Mouse (Mus musculus): Measurements from ENCODE around the gene Os9.

The Os9 gene

DNA sequence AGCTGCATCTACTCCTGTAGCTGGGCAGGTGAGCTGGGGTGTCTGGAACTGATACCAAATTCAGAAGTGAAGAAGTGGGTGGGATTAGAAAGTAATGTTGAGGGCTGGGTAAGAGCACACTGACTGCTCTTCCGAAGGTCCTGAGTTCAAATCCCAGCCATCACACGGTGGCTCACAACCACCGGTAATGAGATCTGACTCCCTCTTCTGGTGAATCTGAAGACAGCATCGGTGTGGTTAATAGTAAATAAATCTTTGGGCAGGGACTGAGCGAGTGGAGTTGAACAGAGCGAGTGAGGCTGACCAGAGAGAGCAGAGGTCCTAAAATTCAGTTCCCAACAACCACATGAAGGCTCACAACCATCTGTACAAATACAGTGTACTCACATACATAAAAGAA is 35.3 kb downstream of the Os9 start:
- no peaks in the 10 kb centered on the region for H3K36me3 ChIP-seq (ENCODE audit: insufficient read depth, low read length)
- H3K4me3 ChIP-seq (replicated peaks; ENCODE audit: low read length), result no peak overlapping the region
- H3K27me3 ChIP-seq (ENCODE audit: insufficient read depth, low read length), result peaks cover 87% of the 10 kb centered on the region
- H3K9me3 ChIP-seq (ENCODE audit: low read length), result no peaks in the 10 kb centered on the region
- H3K4me1 ChIP-seq (replicated peaks; ENCODE audit: low read depth, low read length), result peaks cover 23% of the 10 kb centered on the region
- no peak for TF ChIP-seq NANOG (IDR thresholded peaks at IDR 0.05; ENCODE audit: borderline replicate concordance, low read length)
- TF ChIP-seq POU5F1 (IDR thresholded peaks at IDR 0.05; ENCODE audit: borderline replicate concordance, low read length), result no peak
- TF ChIP-seq CTCF (conservative IDR thresholded peaks at IDR 0.05; ENCODE audit: low read length), result no peak

- H3K36me3 ChIP-seq (ENCODE audit: insufficient read depth, low read length), result no peaks in the 10 kb centered on the region
- TF ChIP-seq NANOG (IDR thresholded peaks at IDR 0.05; ENCODE audit: borderline replicate concordance, low read length) (no peak), POU5F1 (IDR thresholded peaks at IDR 0.05; ENCODE audit: borderline replicate concordance, low read length) (no peak), CTCF (conservative IDR thresholded peaks at IDR 0.05; ENCODE audit: low read length) (no peak)
- H3K4me1 ChIP-seq (replicated peaks; ENCODE audit: low read depth, low read length), result peaks cover 23% of the 10 kb centered on the region
- H3K4me3 ChIP-seq (replicated peaks; ENCODE audit: low read length), result no peak overlapping the region
- no peaks in the 10 kb centered on the region for H3K9me3 ChIP-seq (ENCODE audit: low read length)
- peaks cover 87% of the 10 kb centered on the region for H3K27me3 ChIP-seq (ENCODE audit: insufficient read depth, low read length)
Observed at GRCm38 (mm10) chr10:127085052-127085451, 35.9 kb downstream of the Os9 start.

DNA sequence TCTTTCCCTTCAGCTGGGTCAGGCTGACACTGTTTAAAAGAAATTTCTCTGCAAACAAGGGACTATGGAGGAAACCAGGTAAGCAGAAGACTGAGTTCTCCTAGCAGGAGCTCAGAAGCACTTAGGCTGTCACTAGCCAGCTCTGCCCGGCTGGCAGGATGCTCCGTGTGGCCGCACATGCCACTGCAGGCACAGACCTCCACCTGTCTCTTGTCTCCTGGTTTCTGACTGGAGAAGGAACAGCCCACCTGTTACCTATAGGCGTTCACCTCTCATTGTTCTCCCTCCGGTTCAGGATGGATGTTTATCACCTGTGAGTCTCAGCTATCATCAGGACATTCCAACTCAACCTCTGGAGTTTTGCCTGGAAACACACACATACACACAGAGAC is 37.0 kb downstream of the Os9 start:
- H3K27me3 ChIP-seq (ENCODE audit: insufficient read depth, low read length), result peaks cover 87% of the 10 kb centered on the region
- no peak for TF ChIP-seq CTCF (conservative IDR thresholded peaks at IDR 0.05; ENCODE audit: low read length)
- no peak for TF ChIP-seq NANOG (IDR thresholded peaks at IDR 0.05; ENCODE audit: borderline replicate concordance, low read length)
- no peak for TF ChIP-seq POU5F1 (IDR thresholded peaks at IDR 0.05; ENCODE audit: borderline replicate concordance, low read length)

DNA sequence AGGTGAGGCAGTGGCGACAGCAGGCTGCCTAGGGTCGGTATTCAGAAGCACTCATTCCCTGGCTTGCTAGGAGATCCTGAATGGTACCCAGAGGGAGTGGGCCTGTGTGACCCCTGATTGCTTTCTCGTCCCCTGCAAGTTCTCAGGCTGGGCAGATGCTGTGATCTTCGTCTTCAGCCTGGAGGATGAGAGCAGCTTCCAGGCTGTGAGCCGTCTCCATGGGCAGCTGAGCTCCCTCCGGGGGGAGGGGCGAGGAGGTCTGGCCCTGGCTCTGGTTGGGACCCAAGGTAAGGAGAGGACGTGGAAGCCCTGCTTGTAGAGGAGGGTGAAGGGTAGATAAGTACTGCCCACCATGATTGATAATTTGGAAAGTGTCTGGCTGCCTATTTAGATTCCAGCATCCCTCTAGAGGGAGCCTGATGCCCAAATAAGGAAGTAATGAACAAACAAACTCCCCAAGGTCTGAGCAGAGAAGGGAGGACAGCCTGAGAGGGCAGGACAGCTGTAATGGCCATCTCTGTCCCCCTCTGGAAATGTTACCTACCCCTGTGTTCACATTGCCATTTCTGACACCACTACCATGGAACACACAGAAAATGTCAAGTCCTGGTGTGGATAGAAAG is 37.5 kb downstream of the Os9 start:
- Histone ChIP-seq H3K4me1 (replicated peaks; ENCODE audit: low read depth, low read length) (peaks cover 30% of the 10 kb centered on the region), H3K36me3 (ENCODE audit: insufficient read depth, low read length) (no peaks in the 10 kb centered on the region), H3K9me3 (ENCODE audit: low read length) (no peaks in the 10 kb centered on the region), H3K27me3 (ENCODE audit: insufficient read depth, low read length) (peaks cover 86% of the 10 kb centered on the region), H3K4me3 (replicated peaks; ENCODE audit: low read length) (no peak overlapping the region)
- TF ChIP-seq CTCF (conservative IDR thresholded peaks at IDR 0.05; ENCODE audit: low read length) (no peak), POU5F1 (IDR thresholded peaks at IDR 0.05; ENCODE audit: borderline replicate concordance, low read length) (no peak), NANOG (IDR thresholded peaks at IDR 0.05; ENCODE audit: borderline replicate concordance, low read length) (no peak)

More for the DNA sequence above, 37.0 kb downstream of the Os9 start:
- no peaks in the 10 kb centered on the region for H3K36me3 ChIP-seq (ENCODE audit: insufficient read depth, low read length)
- H3K4me1 ChIP-seq (replicated peaks; ENCODE audit: low read depth, low read length), result peaks cover 28% of the 10 kb centered on the region
- no peaks in the 10 kb centered on the region for H3K9me3 ChIP-seq (ENCODE audit: low read length)
- no peak overlapping the region for H3K4me3 ChIP-seq (replicated peaks; ENCODE audit: low read length)

DNA sequence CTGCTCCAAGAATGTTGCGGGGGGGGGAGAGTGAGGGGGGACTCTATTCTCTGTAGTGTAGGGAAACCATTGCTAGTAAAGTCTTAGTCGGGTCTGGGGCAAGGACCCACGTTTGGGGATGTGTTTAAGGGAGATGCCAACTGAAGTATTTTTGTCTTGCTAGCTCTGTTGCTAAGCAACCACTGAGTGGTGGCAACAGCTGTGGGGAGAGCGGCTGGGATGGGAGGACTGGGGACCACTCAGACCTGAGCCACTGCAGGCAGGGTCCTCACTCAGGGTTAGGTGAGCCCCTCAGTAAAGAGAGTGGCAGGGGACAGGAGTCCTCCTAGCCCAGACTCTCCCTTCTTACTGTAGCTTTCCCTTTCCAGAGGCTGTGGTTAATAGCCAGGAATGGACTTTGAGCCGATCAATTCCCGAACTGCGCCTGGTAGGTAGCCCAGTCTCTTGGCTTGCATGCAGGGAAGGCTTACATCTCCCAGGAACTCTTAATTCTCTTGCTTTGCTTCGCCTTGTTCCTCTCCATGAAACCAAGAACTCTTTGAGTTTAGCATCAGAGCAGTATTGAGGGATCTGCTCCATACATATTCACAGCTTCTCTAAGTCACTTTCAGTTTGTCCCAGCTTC is 38.8 kb downstream of the Os9 start:
- no peaks in the 10 kb centered on the region for H3K9me3 ChIP-seq (ENCODE audit: low read length)
- TF ChIP-seq POU5F1 (IDR thresholded peaks at IDR 0.05; ENCODE audit: borderline replicate concordance, low read length) (no peak), NANOG (IDR thresholded peaks at IDR 0.05; ENCODE audit: borderline replicate concordance, low read length) (no peak), CTCF (conservative IDR thresholded peaks at IDR 0.05; ENCODE audit: low read length) (no peak)
- peaks cover 86% of the 10 kb centered on the region for H3K27me3 ChIP-seq (ENCODE audit: insufficient read depth, low read length)
- peaks cover 43% of the 10 kb centered on the region for H3K4me1 ChIP-seq (replicated peaks; ENCODE audit: low read depth, low read length)
- H3K36me3 ChIP-seq (ENCODE audit: insufficient read depth, low read length), result no peaks in the 10 kb centered on the region
- H3K4me3 ChIP-seq (replicated peaks; ENCODE audit: low read length), result peak overlapping the region; percentile 77

- Histone ChIP-seq H3K4me3 (replicated peaks; ENCODE audit: low read length) (peak overlapping the region; percentile 77), H3K9me3 (ENCODE audit: low read length) (no peaks in the 10 kb centered on the region), H3K36me3 (ENCODE audit: insufficient read depth, low read length) (no peaks in the 10 kb centered on the region), H3K4me1 (replicated peaks; ENCODE audit: low read depth, low read length) (peaks cover 44% of the 10 kb centered on the region), H3K27me3 (ENCODE audit: insufficient read depth, low read length) (peaks cover 86% of the 10 kb centered on the region)
- TF ChIP-seq CTCF (conservative IDR thresholded peaks at IDR 0.05; ENCODE audit: low read length), result no peak
- TF ChIP-seq NANOG (IDR thresholded peaks at IDR 0.05; ENCODE audit: borderline replicate concordance, low read length), result no peak
- no peak for TF ChIP-seq POU5F1 (IDR thresholded peaks at IDR 0.05; ENCODE audit: borderline replicate concordance, low read length)
Observed at GRCm38 (mm10) chr10:127080901-127081780, 39.8 kb downstream of the Os9 start.

DNA sequence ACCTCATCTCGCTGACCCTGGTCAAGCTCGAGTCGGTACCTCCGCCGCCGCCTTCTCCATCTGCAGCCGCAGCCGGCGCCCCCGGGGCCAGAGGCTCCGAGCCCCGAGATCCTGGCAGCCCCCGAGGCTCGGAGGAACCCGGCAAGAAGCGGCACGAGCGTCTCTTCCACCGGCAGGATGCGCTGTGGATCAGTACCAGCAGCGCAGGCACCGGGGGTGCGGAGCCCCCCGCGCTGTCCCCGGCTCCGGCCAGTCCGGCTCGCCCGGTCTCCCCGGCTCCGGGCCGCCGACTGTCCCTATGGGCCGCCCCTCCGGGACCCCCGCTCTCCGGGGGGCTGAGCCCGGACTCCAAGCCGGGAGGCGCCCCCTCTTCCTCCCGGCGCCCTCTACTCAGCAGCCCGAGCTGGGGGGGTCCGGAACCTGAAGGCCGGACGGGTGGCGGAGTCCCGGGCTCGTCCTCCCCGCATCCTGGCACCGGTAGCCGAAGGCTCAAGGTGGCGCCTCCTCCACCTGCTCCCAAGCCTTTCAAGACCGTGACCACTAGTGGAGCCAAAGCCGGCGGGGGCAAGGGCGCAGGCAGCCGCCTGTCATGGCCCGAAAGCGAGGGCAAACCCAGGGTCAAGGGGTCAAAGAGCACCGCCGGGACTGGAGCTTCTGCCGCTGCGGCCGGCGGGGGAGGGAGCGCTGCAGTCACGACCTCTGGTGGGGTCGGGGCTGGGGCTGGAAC is 41.1 kb downstream of the Os9 start:
- Histone ChIP-seq H3K4me3 (replicated peaks; ENCODE audit: low read length) (peak overlapping the region; percentile 77), H3K27me3 (ENCODE audit: insufficient read depth, low read length) (peaks cover 91% of the 10 kb centered on the region), H3K36me3 (ENCODE audit: insufficient read depth, low read length) (no peaks in the 10 kb centered on the region), H3K4me1 (replicated peaks; ENCODE audit: low read depth, low read length) (peaks cover 52% of the 10 kb centered on the region), H3K9me3 (ENCODE audit: low read length) (no peaks in the 10 kb centered on the region)
- TF ChIP-seq NANOG (IDR thresholded peaks at IDR 0.05; ENCODE audit: borderline replicate concordance, low read length), result no peak
- no peak for TF ChIP-seq CTCF (conservative IDR thresholded peaks at IDR 0.05; ENCODE audit: low read length)
- TF ChIP-seq POU5F1 (IDR thresholded peaks at IDR 0.05; ENCODE audit: borderline replicate concordance, low read length), result no peak
